Mouse (Mus musculus) spleen, adult 18-20 months (tissue): ENCODE measurements around the gene Abca3.
"Not testable (repeated sequence)": the region's sequence is repeated elsewhere in the genome, so short reads cannot be mapped to it uniquely, and the experiment has no call there.

Experiments
- DNase-seq, 2 experiments: peaks; one replicate each; pipeline ENCODE4 v3.0.0; 2022; ENCODE audit warnings: mixed read lengths in 2 of 2

Gene Abca3

DNA sequence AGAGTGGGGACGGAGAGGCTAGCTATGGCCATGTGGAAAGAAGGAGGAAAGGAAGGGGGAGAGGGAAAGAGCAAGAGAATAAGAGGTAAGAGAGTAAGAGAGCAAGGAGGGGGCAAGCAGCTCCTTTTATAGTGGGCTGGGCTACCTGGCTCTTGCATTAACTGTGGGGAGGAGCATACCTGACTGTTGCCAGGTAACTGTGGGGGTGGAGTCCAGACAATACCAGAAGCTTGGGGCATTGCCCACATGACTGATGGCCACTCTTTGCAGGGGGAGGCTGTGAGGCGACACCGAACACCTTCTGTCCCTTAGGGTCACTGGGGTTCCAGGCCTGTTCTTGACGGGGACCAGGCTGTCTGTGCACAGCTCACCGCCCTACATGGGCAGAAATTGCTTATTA lies 37.0 kb downstream of the Abca3 start:
- DNase-seq, result no peak

DNA sequence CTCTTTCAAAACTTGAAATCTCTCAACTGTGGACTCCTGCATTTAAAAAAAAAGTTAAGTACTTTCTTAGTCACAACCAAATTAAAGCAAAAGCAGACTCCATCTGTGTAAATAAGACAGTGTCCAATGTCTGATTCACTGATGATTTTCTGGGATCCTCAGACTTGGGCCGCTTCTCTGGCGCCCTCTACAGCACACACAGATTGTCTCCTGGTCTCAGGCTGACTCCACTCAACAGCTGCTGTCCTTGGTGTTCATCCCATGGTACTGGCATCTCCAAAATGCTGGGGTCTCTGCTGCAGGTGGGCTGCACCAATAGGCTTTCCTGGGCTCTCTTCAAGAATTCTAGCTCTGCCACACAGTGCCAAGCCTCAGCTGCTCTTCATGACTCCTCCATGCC lies 38.1 kb downstream of the Abca3 start:
- peak in 1 of 2 experiments; percentile 39 for DNase-seq

DNA sequence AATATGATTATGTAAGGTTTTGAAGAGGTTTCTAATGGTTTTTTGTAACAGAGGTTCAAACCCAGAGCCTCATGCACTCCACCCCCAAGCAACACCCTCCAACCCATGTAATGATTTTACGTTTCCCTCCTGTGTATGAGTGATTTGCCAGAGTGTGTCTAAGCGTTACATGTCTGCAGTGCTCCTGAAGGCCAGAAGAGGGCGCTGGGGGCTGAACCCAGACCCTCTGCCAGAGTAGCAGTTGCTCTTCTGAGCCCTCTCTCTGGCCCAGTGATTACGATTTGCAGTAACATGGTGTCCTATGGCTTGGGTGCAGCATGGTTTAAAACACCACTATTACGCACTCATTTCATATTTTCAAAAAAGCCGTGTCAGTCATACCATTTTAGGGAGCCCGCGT lies 39.4 kb downstream of the Abca3 start:
- DNase-seq, result peak in 1 of 2 experiments; percentile 9

DNA sequence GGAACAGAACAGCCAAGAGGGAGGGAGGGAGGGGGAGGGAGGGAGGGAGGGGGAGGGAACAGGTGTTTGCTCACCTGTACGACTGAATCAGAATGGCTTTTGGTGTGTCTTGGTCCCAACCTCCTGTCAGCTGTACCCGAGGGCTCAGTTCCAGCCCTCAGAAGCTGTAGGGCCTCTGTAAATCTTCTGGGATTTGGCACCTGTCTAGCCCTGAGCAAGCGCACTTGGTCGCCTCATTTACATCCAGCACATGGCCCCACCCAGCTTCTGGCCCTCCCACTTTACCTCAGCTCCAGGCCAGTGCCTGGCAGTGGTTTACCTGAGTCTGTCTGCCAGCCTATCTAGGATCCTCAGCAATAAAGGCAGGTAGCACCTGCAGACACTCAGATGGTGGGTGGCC lies 41.8 kb downstream of the Abca3 start:
- DNase-seq, result no peak

DNA sequence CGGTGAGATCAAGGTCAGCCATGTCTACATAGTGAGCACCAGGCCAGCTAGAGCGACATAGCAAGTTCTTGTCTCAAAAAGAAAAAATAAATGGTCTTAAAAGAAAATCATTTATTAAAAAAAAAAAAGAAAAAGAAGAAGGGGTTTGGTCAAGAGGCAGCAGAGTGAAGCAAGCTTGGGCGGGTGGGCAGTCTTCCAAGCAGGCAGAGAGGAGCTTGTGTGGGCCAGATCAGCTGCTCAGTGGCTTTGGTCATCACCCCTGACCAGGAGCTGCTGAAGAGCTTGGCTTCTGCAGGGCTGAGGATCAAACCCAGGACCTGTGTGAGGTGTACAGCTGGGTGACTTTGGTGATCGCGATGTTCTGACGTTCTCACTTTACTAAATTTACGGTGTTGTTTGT lies 42.7 kb downstream of the Abca3 start:
- no peak for DNase-seq

DNA sequence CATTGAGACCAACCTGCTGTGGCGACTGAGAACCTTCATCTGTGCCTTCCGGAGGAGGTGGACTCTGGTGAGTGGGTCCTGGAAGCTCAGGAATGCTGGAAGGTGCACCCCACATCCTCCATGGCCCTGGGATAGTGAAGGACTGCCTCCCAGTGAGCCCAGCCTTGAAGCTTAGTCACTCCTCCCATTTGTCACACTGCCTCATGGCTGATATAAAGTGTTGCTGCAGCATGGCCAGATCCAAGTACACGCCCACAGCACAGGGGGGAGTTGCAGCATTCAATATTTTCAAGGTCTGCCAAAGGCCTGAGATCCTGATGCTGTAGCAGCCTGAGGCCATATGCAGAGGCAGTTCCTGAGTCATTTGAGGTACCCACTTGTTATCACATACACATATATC lies 50.6 kb downstream of the Abca3 start:
- DNase-seq, result no peak

DNA sequence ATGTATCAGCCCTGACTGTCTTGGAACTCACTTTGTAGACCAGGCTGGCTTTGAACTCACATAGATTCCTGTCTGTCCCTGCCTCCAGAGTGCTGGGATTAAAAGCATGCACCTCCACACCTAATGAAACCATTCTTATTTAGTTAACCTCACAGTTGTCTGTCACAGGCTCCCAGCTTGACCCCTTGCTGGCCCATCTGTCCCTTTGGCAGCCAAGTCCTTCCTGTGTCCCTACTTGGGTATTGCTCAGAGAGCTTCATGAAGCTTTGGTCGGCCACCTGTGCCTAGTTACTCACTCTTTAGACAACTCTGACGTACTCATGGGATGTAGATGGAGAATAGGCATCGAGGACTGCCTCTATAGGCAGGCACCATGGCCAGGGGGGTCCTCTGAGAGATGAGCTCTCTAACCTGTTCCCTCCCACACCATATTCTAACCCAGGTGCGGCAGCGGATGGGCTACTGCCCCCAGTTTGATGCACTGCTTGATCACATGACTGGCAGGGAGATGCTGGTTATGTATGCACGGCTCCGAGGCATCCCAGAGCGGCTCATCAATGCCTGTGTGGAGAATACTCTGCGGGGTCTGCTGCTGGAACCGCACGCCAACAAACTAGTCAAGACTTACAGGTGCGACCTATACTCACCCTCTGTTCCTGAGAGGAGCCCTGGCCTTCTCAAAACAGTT lies 55.5 kb downstream of the Abca3 start:
- no peak for DNase-seq

DNA sequence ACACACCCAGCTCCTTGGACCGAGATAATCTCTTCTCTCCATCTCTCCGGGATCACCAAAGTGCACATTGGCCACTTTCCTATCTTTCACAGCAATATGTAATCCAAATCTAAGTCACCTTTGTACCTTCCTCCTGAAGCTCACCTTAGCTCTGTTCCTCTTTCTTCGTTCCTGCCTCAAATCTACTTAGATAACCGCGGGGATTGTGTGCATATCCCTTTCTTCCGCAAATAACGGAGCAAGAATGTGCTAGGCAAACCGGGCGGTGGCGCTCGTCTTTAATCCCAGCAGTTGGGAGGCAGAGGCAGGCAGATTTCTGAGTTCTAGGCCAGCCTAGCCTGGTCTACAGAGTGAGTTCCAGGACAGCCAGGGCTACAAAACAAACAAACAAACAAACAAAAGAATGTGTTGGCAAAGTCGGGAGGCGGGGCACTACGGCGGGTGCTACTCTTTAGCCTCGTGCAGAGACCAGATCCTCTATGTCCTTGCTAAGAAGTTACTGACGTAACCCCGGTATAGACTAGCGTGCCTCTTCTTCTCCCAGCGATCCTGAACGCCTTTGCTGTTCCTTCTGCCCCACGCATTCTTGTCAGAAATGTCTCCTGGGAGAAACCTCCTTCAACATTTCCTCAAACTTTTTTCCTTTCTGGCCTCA lies 61.9 kb downstream of the Abca3 start:
- DNase-seq, result peak; percentile 27 to 47

DNA sequence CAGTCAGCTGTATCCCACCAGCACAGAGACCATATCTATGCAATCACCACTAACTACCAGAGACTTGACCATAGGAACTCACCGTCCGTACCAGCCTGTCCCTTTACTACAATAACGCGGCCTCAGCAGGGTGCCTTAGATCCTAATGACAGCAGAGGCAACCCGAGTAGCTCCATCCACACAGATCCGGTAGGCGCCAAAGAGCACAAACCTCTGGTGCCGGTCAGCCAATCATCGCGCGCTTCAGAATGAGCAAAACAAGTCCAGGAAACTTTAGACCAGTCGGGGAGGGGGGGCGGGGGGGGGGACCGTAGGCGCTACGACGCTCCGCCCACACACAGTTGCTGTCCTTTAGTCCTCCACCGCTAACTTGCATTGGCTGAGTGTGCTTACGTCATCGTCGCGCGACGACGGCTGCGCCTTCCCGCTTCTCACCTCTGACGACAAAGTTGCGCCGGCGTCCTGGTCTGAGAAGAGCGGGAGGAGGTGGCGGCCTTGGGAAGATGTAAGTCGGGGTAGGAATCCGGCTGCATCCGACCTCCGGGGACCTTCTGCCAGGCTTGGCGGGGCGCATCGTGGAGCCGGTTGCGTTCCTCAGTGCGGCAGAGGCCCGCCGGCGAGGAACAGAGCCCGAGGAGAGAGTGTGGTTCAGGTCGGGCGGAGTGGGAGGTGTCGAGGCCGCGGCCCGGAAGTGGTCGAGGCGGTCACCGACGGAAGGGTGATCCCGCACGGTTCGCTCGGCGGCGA lies 62.7 kb downstream of the Abca3 start, which contains the start of gene Rnps1:
Gene Rnps1 (plus strand): TSS at position 336 of the 747 bp plus-strand sequence.
- DNase-seq, result peak; percentile 86 to 87

DNA sequence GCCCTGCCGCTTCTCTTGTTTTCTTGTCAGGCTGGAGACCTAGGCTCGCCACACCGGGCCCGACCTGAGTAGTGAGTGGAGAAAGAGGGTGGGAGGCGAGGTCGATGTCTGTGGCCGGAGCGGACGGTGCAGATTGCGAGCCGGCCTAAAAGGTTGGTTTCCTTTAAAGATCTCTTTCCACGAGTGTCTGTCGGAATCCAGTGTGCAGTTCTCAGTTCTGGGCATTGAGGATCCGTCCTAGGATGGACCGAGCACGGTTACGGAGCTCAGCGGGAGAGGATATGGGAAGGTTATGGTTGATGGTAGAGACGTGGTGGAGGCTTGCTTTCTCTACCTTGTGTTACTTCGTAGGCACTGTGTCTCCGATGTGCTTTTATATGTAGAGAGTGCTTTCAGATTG lies 63.3 kb downstream of the Abca3 start:
- no peak for DNase-seq

DNA sequence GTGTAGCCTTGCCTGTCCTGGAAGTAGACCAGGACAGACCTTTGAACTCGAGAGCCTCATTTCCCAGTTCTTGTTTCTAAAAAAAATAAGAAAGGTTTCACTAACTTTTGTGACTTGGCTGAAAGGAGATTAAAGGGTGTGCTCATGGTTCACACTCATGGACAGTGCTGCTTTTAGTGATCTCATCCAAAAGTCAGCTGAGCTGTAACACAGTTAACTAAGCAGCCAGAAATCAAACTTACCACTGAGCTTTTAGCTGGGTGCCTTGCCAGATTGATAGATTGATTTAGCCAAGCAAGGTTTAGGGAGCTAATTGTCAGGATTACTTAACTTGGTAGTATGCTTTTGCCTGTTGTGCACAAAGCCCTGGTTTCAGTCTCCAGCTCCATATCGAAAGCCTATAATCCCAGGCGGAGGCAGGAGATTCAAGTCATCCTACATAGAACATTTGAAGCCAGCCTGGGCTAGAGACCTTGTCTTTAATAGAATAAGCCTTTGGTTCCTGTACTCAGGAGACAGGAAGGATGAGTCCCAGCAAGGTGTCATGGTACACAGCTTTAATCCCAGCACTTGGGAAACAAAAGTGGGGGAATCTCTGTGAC lies 64.4 kb downstream of the Abca3 start:
- no peak for DNase-seq

DNA sequence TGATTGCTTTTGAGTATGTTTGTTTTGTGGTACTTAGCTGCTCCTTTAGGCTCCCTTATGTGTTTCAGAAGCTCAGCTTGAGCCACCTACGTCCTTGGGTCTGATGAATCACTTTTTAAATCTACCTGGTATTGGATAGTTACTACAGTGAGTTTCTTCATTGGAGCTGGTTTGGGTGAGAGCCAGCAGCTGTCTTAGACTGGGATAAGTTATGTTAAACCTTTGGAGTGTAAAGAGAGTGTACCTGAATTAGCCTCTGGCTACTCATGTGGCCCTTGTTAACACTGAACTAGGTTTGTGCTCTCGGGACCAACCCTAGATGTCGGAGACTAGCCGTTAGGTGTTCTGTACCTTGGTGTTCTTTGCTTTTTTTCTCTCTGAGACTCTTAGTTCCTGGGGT lies 71.4 kb downstream of the Abca3 start:
- DNase-seq, result no peak

DNA sequence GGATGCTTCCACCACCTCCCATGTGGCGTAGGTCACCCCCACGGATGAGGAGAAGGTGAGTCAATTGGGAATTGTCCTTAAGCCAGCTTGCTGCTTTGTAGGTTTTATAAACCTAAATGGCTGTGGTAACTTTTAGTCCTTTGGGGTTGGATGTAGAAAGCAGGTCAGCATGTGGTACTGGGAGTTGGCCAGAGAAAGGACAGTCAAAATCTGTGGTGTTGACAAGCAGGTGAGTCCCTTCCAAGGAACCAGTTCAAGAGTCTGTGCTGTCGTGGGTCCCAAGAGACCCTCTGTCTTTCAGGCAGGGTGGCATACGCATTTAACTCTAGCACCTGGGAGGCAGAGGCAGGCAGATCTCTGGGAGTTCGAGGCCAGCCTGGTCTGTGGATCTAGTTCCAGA lies 72.7 kb downstream of the Abca3 start:
- DNase-seq, result no peak

DNA sequence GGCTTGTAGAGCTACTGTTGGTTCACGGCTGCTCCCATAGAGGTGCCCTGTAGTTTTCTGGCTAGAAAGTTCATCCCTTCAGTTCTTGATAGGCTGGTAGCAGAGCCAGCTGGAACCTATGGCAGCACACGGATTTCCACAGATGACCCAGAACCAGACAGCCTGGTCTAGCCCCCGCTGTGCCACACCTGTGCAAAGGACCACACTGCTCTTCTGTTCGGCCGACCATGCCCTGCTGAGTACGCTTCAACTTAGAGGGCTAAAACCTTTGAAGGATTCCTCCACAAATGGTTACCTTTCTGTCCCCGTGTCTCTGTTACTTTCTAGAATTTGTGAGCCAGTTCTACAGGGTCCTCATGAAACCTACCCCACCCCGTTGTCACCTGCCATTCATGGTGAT lies 73.6 kb downstream of the Abca3 start:
- DNase-seq, result not testable (repeated sequence)

DNA sequence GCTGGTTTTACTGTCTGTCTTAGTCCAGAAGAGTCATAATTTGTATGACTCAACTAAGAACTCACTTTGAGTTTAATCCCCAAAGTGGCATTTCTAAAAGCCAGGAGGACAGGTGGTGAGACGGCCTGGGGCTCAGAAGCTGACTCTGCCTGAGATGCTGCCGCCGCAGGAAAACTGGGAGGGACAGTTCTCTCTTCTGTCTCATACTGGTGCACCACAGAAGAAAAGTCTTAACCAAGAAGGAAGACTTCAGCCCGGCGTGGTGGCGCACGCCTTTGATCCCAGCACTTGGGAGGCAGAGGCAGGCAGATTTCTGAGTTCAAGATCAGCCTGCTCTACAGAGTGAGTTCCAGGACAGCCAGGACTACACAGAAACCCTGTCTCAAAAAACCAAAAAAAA lies 74.2 kb downstream of the Abca3 start:
- no peak for DNase-seq

DNA sequence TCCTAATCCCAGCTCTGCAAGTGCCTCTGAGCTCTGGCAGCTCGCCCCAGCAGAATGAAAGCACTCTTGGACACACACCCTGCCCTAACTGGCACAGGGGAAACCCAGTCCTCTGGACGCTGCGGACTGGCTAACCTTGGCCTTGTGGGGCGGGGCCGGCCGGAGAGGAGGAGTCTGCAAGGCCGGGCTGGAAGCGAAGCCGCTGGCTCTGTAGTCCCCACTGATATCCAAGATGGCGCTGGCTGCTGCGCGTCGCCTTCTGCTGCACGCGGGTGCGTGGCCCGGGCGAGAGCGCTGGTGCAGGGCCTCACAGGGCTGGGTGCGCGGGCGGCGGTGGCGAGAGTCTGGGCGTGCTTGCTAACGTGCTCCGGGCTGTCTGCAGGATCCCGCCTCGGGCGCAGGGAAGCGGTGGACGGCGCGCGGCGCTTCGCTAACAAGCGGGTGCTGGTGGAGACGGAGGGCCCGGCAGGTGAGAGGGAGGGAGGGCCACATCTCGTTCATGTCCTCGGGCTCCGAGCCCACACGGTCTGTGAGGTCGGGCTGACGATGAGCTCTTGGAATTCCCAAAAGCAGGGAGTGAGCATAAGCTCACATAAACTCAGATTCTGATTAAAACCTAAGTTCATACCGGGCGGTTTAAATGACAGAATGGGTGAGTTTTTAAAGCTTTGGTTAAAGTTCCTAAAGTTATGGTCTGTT lies 74.9 kb downstream of the Abca3 start, which contains the start of gene Eci1:
Gene Eci1 (plus strand): TSS at position 171 of the 699 bp plus-strand sequence.
- DNase-seq, result peak; percentile 85 to 90

DNA sequence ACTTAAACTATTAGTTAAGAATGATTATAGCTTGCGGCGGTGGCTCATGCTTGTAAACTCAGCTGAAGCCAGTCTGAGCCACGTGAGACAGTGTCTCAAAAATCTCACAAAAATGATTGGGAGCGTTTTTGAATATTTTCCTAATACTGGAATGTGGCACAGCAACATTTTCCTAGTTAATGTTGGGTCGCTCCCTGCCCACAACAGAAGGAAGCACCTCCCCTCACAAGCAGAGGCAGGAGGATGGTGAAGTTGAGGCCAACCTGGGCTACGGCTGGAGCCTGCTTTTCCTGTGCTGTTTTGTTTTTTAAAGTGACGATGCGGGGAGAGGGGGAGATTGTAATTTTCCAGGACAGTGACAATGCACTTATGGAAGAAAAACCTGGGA lies 75.4 kb downstream of the Abca3 start:
- DNase-seq, result no peak

DNA sequence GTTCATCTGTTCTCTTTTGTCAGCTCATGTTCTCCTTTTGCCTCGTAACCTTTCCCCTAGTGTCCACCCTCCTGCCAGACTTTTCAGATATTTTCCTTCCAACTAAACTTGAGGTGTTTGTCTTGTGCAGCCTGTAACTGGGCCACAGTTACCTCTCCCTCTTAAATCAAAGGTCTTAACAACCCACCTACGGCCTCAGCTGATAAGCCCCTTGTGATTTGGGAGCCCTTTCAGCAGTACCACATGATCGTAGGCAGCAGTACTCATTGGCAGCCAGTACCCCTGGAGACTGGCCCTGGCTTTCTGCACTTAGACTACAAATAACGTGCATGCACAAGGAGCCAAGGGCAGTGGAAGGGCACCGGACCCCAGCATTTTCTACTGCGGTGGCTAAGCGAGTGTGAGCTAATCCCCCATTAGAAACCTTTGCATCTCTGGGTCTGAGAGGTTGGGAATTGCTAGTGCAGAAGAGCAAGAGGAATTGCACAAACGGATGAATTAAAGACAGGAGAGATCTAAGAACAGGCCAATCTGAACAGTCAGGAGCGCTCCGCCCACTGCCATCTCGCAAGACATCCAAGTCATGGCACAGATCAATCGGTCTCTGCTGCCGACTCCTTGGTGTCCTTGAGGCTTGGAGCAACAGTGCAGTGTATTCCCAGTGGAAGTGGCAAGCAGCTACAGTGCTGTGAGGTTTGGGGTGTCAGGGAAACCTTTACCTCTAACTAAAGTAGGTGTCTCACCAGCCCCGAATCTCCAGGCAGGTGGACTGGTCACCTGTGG lies 77.6 kb downstream of the Abca3 start:
- no peak for DNase-seq

DNA sequence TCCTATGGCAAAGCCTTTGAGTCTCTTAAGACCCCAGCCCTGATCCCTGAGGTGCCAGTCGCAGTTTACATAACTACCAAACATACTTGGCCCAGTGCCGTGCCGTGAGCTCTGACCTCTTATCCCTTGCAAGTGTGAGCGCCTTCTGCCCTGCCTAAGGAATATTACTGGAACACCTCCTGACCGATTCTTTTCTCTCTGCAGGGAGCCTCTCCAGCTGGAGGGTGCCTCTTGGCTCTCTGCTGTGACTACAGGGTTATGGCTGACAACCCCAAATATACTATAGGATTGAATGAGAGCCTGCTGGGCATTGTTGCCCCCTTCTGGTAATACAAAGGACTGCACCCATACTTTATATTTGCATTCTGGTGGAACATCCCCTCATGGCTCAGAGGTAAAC lies 85.3 kb downstream of the Abca3 start:
- DNase-seq, result peak in 1 of 2 experiments; percentile 31

DNA sequence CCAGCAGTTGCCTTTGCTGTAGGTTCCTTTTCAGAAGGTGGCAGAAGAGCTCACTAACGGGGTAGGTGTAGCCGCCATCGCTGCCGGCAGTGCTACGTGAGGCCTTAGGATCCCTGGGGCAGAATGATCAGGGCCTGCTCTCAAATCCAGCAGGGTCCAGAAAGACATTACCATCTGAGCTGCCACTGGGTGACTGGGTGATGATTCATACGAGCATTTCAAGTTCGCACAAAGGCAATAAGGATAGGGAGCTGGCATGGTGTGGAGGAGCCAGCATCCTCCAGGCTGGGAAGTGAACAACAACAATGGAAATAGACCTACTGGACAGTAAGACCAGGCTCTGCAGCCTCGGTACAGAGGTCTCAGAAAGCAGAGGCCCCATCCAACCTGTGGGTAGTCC lies 88.6 kb downstream of the Abca3 start:
- DNase-seq, result no peak

DNA sequence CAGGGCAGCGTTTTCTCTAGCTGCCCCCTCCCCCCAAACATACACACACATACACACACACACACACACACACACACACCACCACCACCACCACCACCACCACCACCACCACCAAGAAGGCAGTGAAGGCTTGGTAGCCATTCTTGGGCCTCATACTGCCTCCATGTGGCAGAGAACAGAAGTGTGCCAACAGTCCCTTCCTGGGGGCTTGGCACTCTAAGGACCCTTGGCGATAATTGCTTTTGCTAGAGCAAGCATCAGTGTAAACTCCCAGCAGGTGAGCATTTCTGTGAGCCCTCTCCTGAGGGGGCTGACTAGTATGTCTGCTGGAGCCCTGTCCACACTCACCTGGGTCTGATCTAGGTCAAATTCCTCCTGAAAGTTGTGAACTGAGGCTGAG lies 89.4 kb downstream of the Abca3 start:
- no peak for DNase-seq

DNA sequence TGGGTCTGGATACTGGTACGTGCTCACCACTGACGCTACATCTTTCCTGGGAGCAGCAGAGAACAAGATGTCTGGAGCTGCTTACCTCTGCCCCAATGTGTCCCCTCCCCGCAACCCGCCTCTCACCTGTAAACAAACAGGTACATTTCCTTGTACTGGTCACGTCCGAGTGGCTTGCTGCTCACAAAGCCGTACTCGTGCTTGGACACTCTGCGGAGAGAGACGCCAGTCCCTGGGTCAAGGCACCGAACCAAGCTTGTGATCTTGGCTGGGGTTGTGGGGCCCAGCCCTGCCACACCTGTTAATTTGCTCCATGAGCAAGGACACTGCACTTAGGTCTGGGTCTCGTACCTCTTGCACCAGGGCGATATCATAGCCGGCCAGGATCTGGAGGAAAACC lies 90.4 kb downstream of the Abca3 start:
- DNase-seq, result no peak
